Mouse (Mus musculus): ENCODE measurements around the gene Lamb3.

DNA sequence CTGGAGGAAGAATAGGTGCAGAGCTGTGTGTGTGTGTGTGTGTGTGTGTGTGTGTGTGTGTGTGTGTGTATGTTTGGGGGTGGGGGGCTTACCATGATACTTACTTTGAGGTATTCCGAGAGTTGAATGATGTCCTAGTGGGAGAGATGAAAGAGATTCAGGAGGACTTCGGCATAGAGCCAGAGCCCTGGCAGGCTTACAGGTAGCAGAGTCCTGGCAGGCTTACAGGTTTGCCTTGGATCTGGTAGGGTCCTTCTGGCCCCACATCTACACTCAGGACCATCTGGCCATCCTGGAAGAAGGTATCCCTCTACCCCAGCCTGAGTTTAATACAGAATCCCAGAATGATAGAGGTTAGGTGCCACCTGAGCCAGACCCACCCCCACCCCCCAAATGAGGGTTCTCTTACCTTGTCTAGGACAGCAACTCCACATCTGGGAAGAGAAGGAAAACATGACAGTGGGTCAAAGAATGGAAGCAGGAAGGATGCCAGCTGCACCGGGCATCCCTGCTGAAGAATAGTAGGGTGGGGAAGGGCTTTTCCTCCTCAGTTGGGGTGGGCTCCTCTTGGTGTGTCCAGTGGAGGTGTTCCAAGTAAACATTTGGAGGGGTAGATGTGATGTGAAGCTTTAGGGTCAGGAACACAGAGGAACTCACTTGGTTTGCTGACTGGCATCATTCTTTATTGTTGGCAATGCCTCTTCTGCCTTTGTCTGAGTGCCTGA, 12.9 kb upstream of the Lamb3 start:
- TF ChIP-seq CTCF (IDR thresholded peaks at IDR 0.05; ENCODE audit: extremely low read depth, insufficient read depth, insufficient read length, insufficient replicate concordance): no peak
- no peak for TF ChIP-seq POLR2A (IDR thresholded peaks at IDR 0.05; ENCODE audit: low read depth, low read length)

All from spleen, adult 2 months (tissue).